Mouse (Mus musculus) mouse trophoblast stem cell (cell line): ENCODE data around the gene Slc25a28.

Experiments
- in situ Hi-C, 2 experiments: fragments of 300-500 bp; cut with MseI, MboI; formaldehyde crosslinking; loops; 2 replicates in 1 of 2; 3 replicates in 1 of 2; pipeline ENCODE4 v1.15.1; 2025

Slc25a28 gene

GRCm38 (mm10) chr19:43641833-43642232, 32.8 kb downstream of the Slc25a28 start:
- in situ Hi-C loops: no loop called here

DNA sequence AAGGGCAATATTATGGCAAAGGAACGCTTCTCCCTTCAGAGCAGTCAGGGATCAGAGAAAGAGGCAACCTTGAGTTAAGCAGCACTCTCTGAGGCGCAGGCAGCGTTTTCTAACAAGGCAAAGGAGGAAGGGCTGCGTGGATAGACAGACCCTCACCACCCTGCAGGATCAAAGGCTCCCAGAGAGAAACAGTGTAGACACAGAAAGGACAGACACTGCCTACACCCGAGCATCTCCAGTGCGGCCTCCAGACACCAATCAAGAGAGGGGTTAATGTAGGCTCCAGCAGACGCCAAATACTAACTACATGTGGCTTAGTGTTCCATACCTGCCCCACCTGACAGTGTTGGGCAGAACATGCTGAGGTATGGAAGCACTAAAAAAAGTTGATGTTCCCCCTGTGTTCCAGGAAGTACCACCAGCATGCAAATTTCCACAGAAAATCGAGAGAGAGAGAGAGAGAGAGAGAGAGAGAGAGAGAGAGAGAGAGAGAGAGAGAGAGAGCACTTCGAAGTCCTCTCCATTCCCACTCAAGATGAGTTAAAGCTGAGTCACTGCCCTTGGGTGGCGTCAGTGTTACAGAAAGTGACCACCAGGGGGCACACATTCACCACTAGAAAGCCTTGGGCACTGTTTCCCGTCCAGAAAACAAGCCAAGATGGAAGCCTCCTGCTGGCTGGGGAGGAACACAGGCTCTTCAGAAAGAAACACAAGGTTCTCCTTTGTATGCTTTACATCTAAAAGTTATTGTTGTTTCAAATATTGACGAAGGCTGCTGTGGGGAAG, 44.0 kb downstream of the Slc25a28 start:
- in situ Hi-C loops: no loop called here

GRCm38 (mm10) chr19:43629088-43629487, 45.6 kb downstream of the Slc25a28 start:
- in situ Hi-C loops: loop anchor here in 1 of 2 experiments (10.0 kb wide), 1 partner anchor 94 kb away; no protein-coding TSS in a partner anchor

- in situ Hi-C loops: loop anchor here in 1 of 2 experiments (10.0 kb wide), 1 partner anchor 93 kb away; no protein-coding TSS in a partner anchor
Measured at GRCm38 (mm10) chr19:43627345-43627744, 47.3 kb downstream of the Slc25a28 start.

GRCm38 (mm10) chr19:43626160-43626559, 48.5 kb downstream of the Slc25a28 start:
- in situ Hi-C loops: loop anchor here in 1 of 2 experiments (10.0 kb wide), 1 partner anchor 91 kb away; no protein-coding TSS in a partner anchor

DNA sequence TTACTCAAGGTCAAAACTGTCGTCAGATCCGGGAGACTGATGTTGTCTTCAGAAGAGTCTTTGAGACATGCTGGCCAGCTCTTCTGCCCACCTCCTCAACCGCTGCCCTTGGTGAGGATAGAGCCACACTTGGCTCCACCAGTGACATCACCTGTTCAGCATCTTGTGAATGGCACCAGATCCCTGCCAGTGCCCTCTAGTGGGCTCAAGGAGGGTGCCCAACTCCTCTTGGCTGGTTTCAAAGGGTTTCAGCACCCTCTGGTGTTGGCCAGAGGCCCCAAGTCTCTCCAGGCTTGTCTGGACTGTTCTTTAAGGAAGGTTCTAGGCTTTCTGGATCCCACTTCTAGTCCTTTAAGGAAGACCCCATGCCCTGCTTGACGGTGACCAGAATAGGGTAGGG, 50.8 kb downstream of the Slc25a28 start:
- in situ Hi-C loops: loop anchor here (5.0 to 10.0 kb wide), 3 partner anchors 52 to 92 kb away; no protein-coding TSS in a partner anchor

- in situ Hi-C loops: loop anchor here (5.0 to 10.0 kb wide), 3 partner anchors 48 to 88 kb away; no protein-coding TSS in a partner anchor
Measured at GRCm38 (mm10) chr19:43619916-43620479, 54.7 kb downstream of the Slc25a28 start.

GRCm38 (mm10) chr19:43618505-43619030, 56.1 kb downstream of the Slc25a28 start:
- in situ Hi-C loops: no loop called here

DNA sequence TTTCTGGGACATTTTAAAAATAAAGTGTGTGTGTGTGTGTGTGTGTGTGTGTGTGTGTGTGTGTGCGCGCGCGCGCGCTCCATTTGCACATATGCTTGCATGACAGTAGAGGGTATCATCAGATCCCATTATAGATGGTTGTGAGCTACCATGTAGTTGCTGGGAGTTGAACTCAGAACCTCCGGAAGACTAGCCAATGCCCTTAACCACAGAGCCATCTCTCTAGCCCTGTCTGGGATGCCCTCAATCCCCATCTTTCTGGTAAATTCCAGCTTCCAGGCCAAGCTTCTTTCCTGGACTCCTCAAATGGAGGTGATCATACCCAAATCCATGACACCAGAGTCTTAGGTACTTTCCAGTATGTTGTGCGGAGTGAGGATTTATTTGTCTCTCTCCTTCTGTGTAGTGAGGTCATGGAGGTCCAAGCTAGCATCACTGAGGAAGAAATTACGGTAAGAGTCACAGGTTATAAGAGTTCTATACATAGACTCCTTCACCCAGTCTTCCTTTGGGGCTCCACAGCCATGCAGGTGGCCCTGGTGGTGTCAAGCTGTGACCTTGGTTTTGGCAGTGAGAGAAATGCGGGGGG, 56.8 kb downstream of the Slc25a28 start:
- in situ Hi-C loops: no loop called here

GRCm38 (mm10) chr19:43616889-43617288, 57.8 kb downstream of the Slc25a28 start:
- in situ Hi-C loops: no loop called here

DNA sequence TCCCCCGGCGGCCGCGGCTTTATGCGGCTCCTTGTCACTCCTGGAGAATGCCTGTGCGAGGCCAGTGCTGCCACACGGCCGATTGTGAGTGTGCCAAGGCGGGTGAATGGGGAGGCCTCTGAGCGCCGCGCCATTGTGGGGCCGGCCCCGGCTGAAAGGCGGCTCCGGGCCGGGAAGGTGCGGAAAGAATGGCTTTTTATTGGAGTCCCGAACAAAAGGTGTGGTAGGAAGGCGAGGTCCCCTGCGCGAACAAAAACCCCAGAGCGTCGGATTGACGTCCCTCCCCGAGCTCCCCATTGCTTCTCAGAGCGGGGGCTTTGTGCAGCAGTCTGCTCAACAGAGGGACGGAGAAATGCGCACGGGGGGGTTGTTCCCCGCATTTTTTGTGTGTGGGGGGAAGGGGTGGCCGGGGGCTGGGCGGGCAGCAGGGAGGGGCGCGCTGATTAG, 58.2 kb downstream of the Slc25a28 start:
- in situ Hi-C loops: no loop called here

DNA sequence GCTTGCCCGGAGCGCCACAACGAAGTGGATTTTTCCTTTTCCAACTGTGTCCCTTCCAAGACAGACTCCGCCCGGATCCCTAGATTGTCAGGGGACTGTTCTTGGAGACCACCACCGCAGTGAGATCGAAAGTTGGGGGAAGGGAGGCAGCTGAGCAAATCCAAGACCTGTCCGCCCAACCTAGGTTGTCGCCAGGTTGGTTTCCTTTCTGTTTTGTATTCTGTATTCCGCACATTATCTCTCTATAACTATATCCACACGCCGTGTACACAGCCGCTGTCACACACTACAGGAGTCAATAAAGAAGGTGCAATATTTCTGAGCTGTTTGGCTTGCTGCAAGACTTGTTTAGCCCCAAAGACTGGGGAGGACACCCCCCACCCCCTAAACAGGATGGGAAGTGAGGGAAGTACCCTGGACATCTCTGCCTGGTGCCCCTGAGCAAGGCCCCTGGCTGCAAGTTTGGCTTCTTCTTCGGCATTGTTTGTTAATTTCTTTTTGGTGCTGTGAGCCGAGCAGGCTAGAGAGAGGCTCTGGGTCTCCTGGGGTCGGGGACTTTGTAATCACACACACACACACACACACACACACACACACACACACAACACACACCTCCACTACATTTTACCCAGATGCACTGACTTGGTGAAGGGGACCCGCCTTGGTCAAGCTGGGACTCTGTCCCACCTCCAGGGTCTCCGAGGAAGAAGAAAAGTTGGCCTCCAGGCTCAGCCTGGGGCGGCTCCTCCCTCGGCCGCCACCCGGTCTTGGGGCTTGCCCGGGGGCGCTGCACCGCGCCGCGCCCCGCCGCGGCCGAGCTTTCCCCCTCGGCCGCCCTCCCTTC, 58.9 kb downstream of the Slc25a28 start:
- in situ Hi-C loops: no loop called here

- in situ Hi-C loops: no loop called here
Measured at GRCm38 (mm10) chr19:43615074-43615445, 59.6 kb downstream of the Slc25a28 start.

GRCm38 (mm10) chr19:43614341-43615073, 60.2 kb downstream of the Slc25a28 start:
- in situ Hi-C loops: no loop called here
